Mouse (Mus musculus): ENCODE results near the gene Gm10409.
"Not testable (repeated sequence)": the region's sequence is repeated elsewhere in the genome, so short reads cannot be mapped to it uniquely, and the experiment has no call there.

GRCm38 (mm10) chr14:3427803-3428202 lies 15.4 kb downstream of the Gm10409 start, which contains the start of gene Gm3005:
- not testable (repeated sequence) for TF ChIP-seq CTCF (IDR thresholded peaks at IDR 0.05; ENCODE audit: low read depth); EP300 (optimal IDR thresholded peaks at IDR 0.05)
